Mouse (Mus musculus): Measurements from ENCODE around the gene Lrfn1. TPM values are rescaled to one million over a fixed set of nuclear protein-coding genes. Genes with fewer than 3 reads are reported as not detected.
A peak's percentile ranks its signal among the peaks of the same experiment; 100 is the strongest.

Lrfn1 gene
- polyA plus RNA-seq, 1 experiment from 2014 or later, result 2.7 TPM

DNA sequence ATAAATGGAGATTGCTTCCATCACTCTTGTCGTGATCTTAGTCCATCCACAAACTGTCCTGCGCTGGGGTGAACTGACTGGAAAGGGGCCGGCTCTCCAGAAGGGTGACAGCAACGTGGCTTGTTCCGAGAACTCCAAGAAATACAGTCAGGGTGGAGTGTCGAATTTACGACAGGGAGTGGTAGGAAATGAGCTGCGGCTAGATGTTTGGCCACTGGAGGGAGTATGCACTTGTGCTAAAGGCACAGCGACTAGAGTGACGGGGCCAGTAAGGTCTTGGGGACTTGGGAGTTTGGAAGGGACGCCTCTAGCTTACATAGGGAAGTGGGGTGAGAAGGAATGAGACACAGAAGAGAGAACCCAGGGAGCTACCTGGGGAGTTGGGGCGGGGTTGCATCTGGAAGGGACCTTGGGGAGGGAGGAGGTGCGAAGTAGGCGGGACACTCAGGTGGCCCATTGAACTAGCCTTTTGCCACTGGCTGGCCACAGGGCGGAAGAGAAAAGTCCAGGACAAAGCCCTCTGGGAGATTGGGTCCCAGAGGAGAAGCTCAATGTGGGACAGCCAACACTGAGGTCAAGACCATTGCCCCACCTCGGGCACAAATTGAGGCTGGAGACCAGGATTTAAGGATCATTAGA, 14.7 kb upstream of the Lrfn1 start, which contains the start of gene Gmfg:
Gene Gmfg, plus strand, starts transcription at position 516 of the 639 bp plus-strand sequence.
- ATAC-seq, result peak; percentile 64
- Histone ChIP-seq H3K4me2 (replicated peaks) (peak within 1 kb of the TSS; percentile 68), H3K9ac (peak within 1 kb of the TSS; percentile 47), H3K9me3 (no peaks in the 10 kb centered on the region), H3K4me1 (replicated peaks) (peaks cover 29% of the 10 kb centered on the region), H3K4me3 (replicated peaks) (peak within 1 kb of the TSS; percentile 90), H3K27ac (peak within 1 kb of the TSS; percentile 45), H3K27me3 (replicated peaks) (no peaks in the 10 kb centered on the region), H3K36me3 (no peaks in the 10 kb centered on the region)
- 3% methylated on average over 16 of the region's 16 CpGs for WGBS

DNA sequence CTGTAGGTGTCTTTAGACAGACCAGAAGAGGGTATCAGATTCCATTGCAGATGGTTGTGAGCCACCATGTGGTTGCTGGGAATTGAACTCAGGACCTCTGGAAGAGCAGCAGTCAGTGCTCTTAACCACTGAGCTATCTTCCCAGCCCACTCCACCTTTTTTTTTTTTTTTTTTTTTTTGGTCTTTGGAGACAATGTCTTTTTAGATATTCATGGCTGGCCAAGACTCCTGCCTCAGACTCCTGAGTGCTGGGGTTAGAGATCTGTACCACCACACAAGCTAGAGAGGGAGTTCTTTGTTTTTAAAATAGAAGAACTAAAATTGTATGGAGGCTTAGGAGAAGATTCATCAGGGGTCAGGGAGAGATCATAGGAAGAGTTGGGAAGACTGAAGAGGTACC, 13.8 kb upstream of the Lrfn1 start:
- Histone ChIP-seq H3K4me2 (replicated peaks) (no peak overlapping the region), H3K27ac (no peak overlapping the region), H3K9ac (no peak overlapping the region), H3K36me3 (no peaks in the 10 kb centered on the region), H3K9me3 (no peaks in the 10 kb centered on the region), H3K27me3 (replicated peaks) (no peaks in the 10 kb centered on the region), H3K4me1 (replicated peaks) (peaks cover 24% of the 10 kb centered on the region), H3K4me3 (replicated peaks) (no peak overlapping the region)
- ATAC-seq, result no peak

DNA sequence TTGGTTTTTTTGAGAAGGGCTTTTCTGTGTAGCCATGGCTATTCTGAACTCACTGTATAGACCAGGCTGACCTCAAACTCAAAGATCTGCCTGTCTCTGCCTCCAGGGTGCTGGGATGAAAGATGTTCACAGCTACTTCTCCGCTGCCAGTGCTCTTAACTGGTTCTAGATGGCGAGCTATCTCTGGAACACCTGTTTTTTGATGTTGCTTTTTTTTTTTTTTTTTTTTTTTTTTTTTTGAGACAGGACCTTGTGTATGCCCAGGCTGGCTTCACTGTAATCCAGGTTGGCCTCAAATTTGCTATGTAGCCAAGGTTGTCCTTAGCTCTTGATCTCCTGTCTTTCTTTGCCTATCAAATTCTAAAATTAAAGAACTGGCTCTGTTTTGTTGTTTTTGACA, 13.0 kb upstream of the Lrfn1 start:
- Histone ChIP-seq H3K4me1 (replicated peaks) (peaks cover 19% of the 10 kb centered on the region), H3K4me3 (replicated peaks) (no peak overlapping the region), H3K9ac (no peak overlapping the region), H3K27ac (no peak overlapping the region), H3K9me3 (no peaks in the 10 kb centered on the region), H3K27me3 (replicated peaks) (no peaks in the 10 kb centered on the region), H3K36me3 (no peaks in the 10 kb centered on the region), H3K4me2 (replicated peaks) (no peak overlapping the region)
- no peak for ATAC-seq
- WGBS, result 89% methylated on average over 2 of the region's 2 CpGs

DNA sequence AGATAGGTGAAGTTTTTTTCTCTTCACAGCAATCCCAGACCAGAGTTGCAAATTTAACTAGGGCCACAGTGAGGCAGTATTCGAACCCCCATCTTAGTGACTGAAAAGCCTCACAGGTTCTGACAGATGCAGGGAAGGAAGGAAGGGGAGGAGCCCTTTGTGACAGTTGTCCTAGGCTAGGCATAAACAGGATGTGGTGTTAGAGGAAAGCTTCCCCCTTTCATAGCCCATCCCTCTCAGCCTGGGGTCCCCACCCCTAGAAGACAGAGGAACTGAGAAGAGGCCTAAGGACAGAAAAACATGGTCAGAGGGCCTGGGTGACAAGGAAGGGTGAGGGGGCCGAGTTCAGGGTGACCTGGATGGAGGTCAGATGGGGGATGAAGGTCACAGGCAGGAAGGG, 11.0 kb upstream of the Lrfn1 start:
- H3K27me3 ChIP-seq (replicated peaks), result no peaks in the 10 kb centered on the region; the same call in 1 of the 2 replicates
- H3K4me3 ChIP-seq (replicated peaks), result no peak overlapping the region
- H3K27ac ChIP-seq, result no peak overlapping the region
- no peak for ATAC-seq
- no peak overlapping the region for H3K9ac ChIP-seq
- 0 out of 2 replicates have a peak overlapping the region, but pooled peaks have one; percentile 6 for H3K4me2 ChIP-seq (replicated peaks)
- no peaks in the 10 kb centered on the region for H3K36me3 ChIP-seq
- 0 out of 2 replicates have a peak, but pooled peaks cover 4% of the 10 kb centered on the region for H3K4me1 ChIP-seq (replicated peaks)
- no peaks in the 10 kb centered on the region for H3K9me3 ChIP-seq
- 63% methylated on average over 2 of the region's 2 CpGs for WGBS

DNA sequence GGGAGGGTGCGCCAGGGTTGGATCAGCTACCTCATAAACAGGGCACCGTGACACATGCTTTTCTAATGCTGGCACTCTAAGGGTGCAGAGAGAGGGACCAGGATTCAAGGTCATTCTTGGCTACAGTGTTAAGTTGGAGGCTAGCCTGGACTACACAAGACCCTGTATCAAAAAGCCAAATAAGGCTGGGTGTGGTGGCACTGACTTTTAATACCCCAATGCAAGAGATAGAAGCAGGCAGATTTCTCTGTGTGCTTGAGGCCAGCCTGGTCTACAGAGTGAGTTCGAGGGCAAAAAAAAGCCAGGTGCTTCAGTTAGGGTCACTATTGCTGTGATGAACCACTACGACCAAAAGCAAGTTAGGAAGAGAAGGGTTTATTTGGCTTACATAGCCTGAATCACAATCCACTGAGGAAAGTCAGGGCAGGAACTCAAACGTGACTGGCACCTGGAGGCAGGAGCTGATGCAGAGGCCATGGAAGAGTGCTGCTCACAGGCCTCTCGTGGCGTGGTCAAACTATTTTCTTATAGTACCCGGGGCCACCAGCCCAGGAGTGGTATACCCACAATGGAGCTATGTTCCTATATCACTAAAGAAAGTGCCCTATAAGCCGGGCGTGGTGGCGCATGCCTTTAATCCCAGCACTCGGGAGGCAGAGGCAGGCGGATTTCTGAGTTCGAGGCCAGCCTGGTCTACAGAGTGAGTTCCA, 9.8 kb upstream of the Lrfn1 start:
- no peaks in the 10 kb centered on the region; the same call in 1 of the 2 replicates for H3K27me3 ChIP-seq (replicated peaks)
- ATAC-seq, result no peak
- H3K4me1 ChIP-seq (replicated peaks), result 0 out of 2 replicates have a peak, but pooled peaks cover 4% of the 10 kb centered on the region
- no peak overlapping the region for H3K27ac ChIP-seq
- H3K9ac ChIP-seq, result no peak overlapping the region
- no peaks in the 10 kb centered on the region for H3K36me3 ChIP-seq
- no peak overlapping the region for H3K4me3 ChIP-seq (replicated peaks)
- H3K9me3 ChIP-seq, result no peaks in the 10 kb centered on the region
- H3K4me2 ChIP-seq (replicated peaks), result 0 out of 2 replicates have a peak overlapping the region, but pooled peaks have one; percentile 9
- WGBS, result 87% methylated on average over 13 of the region's 14 CpGs

DNA sequence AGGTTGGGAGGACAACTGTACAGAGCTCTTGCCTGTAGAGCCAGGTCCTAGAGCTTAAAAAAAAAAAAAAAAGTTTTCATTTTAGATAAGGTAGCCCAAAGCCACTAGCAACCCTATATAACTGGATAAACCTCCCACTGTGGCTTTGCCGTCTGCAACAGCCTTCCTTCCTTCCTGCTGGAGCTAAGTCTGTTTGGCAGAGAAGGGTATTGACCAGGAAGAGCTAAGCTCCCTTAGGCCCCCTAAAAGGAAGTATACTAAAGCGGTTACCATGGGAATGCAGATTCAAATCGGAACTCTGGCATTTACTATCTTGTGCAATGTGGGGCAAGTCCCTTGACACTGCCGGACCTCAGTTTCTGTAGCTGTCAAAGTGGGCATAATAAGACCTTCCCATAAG, 9.1 kb upstream of the Lrfn1 start:
- H3K4me2 ChIP-seq (replicated peaks), result no peak overlapping the region
- WGBS, result 39% methylated on average over 4 of the region's 4 CpGs
- H3K27me3 ChIP-seq (replicated peaks), result no peaks in the 10 kb centered on the region; the same call in 1 of the 2 replicates
- no peak overlapping the region for H3K4me3 ChIP-seq (replicated peaks)
- 0 out of 2 replicates have a peak, but pooled peaks cover 3% of the 10 kb centered on the region for H3K4me1 ChIP-seq (replicated peaks)
- no peak overlapping the region for H3K27ac ChIP-seq
- peak; percentile 54 for ATAC-seq
- no peak overlapping the region for H3K9ac ChIP-seq
- H3K36me3 ChIP-seq, result no peaks in the 10 kb centered on the region
- H3K9me3 ChIP-seq, result no peaks in the 10 kb centered on the region

DNA sequence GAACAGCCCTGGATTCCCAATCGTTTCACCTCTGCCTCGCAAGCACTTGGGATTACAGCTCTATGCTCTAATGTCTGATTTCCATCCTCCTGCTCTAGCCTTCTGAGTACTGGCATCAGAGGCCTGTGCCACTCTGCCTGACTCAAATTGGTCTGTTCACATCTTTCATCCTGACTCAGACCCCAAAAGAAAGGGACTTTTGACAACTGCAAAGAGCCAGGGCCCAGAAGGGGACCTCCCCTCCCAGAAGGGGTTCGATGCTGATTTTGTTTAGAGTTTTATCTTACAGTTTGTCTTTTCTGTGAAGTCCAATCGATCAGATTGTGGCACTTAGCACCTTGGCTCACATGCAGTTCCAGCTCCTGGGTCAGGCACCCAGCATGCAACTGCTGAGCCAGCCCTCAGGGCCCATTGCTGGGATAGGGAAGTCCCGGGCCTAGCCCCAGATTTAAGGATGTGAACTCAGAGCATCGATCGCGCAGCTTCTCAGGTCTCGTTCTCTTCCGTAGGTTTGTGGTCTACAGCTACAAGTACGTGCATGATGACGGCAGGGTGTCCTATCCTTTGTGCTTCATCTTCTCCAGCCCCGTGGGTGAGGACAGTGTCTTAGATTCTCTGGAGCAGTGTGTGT, 7.3 kb upstream of the Lrfn1 start:
- Histone ChIP-seq H3K36me3 (no peaks in the 10 kb centered on the region), H3K9ac (no peak overlapping the region)
- 85% methylated on average over 13 of the region's 13 CpGs for WGBS

DNA sequence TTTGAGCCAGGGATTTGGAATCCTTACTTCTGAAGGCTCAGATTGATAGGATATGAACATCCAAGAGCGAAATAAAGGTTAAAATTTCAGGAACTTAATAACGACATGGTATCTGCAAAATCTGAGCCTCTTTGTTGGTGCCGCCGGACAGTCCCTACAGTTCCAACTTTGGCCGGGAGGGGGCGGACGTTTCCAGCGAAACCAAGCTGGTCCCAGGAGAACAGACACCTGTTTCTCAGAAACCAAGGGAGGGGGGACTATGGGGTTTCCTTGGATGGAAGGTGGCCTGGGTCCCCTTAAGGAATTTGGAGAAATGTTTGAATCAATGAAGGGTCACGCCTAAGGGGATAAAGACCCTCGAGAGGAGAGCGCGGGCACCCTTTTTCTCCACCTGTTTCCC, 5.3 kb upstream of the Lrfn1 start:
- H3K9me3 ChIP-seq, result no peaks in the 10 kb centered on the region
- H3K4me1 ChIP-seq (replicated peaks), result 0 out of 2 replicates have a peak, but pooled peaks cover 3% of the 10 kb centered on the region
- no peaks in the 10 kb centered on the region for H3K36me3 ChIP-seq
- no peak overlapping the region for H3K9ac ChIP-seq
- H3K4me3 ChIP-seq (replicated peaks), result no peak overlapping the region
- no peaks in the 10 kb centered on the region; the same call in 1 of the 2 replicates for H3K27me3 ChIP-seq (replicated peaks)
- no peak overlapping the region for H3K27ac ChIP-seq
- no peak for ATAC-seq
- H3K4me2 ChIP-seq (replicated peaks), result no peak overlapping the region
- WGBS, result 10% methylated on average over 12 of the region's 12 CpGs

More for the DNA sequence above, 7.3 kb upstream of the Lrfn1 start:
- Histone ChIP-seq H3K4me1 (replicated peaks) (0 out of 2 replicates have a peak, but pooled peaks cover 3% of the 10 kb centered on the region), H3K9me3 (no peaks in the 10 kb centered on the region), H3K27ac (no peak overlapping the region), H3K27me3 (replicated peaks) (no peaks in the 10 kb centered on the region; the same call in 1 of the 2 replicates), H3K4me2 (replicated peaks) (no peak overlapping the region), H3K4me3 (replicated peaks) (no peak overlapping the region)
- ATAC-seq, result no peak

DNA sequence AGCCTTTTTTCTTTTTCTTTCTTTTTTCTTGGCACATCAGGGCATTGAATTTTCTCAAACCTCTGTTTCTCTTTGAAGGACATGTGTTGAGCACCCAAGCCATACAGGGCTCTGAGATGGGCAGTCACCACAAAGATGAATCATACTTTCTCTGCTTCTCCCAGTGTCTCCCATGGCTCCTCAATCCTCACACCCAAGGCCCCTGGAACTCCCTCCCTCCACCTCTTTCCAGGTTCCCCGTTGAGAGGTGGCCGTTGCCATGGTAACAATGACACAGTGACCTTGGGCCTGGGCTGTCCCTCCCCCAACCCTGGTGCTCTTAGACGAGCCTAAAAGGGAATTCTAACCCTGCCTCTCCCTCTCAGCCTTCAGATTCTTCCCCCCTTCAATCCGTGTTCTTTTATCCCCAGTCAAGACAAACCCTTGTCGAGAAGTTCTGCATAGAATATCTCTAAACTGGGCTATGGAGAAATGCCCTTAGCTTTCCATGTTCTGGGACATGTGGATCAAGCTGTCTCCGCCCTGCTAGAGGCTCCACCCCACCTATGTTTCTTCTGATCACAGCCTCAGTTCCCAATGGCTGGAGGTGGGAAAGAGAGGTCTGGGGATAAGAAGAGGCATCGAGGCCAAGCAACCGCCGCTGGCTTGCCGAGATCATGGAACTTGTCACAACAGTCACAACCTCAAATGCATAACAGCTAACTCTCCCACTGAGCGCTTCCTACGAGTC, 4.5 kb upstream of the Lrfn1 start:
- H3K36me3 ChIP-seq, result no peaks in the 10 kb centered on the region
- H3K9me3 ChIP-seq, result no peaks in the 10 kb centered on the region
- H3K27ac ChIP-seq, result no peak overlapping the region
- WGBS, result 21% methylated on average over 12 of the region's 12 CpGs
- 0 out of 2 replicates have a peak, but pooled peaks cover 3% of the 10 kb centered on the region for H3K4me1 ChIP-seq (replicated peaks)
- no peak overlapping the region for H3K9ac ChIP-seq
- no peaks in the 10 kb centered on the region; the same call in 1 of the 2 replicates for H3K27me3 ChIP-seq (replicated peaks)
- H3K4me3 ChIP-seq (replicated peaks), result no peak overlapping the region
- H3K4me2 ChIP-seq (replicated peaks), result no peak overlapping the region
- ATAC-seq, result no peak

DNA sequence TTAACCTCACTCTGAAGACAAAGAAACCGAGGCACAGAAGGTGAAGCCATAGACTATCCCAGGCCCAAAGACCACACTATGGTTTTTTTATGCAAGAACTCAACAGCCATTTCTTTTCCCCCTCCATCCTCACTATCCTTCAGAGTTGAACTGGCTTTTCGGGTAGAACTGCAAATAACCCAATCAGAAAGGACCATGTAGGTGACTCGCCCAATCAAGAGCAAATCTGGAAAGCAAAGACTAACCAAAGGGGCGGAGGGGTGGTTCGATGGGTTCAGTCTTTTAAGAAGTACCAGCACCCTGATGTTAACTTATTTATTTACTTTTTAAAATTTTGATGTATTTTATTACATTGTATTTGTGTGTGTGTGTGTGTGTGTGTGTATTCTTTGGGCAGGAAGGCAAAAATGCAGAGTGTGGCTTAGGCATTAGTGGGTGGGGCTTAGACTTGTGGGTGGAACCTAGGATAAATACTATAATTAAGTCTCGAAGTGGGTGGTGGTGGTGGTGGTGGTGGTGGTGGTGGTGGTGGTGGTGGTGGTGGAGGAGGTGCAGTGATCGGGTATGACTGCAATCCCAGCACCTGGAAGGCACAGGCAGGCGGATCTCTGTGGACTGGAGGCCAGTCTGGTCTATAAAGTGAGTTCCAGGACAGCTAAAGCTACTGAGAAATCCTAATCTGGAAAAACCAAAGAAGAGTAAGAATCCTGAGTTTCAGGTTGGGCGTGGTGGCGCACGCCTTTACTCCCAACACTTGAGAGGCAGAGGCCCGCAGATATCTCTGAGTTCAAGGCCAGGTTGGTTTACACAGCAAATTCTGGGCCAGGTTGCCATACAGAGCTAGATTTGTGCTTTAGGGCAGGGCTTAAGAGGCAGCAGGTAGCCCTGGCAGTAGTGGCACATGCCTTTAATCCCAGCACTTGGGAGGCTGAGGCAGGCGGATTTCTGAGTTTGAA, 3.6 kb upstream of the Lrfn1 start:
- Histone ChIP-seq H3K4me3 (replicated peaks) (no peak overlapping the region), H3K9me3 (no peaks in the 10 kb centered on the region), H3K36me3 (no peaks in the 10 kb centered on the region), H3K4me2 (replicated peaks) (no peak overlapping the region), H3K9ac (no peak overlapping the region), H3K27me3 (replicated peaks) (no peaks in the 10 kb centered on the region; the same call in 1 of the 2 replicates), H3K27ac (no peak overlapping the region), H3K4me1 (replicated peaks) (peaks cover 7% of the 10 kb centered on the region; the same call in 1 of the 2 replicates)
- 66% methylated on average over 13 of the region's 13 CpGs for WGBS
- ATAC-seq, result no peak
